Mouse (Mus musculus): Measurements from ENCODE around the gene Rhoc. TPM values are rescaled to one million over a fixed set of nuclear protein-coding genes. Genes with fewer than 3 reads are reported as not detected.

Rhoc gene
- polyA plus RNA-seq, 1 experiment from 2014 or later: 87.0 TPM

- peaks cover 94% of the 10 kb centered on the region for H3K36me3 ChIP-seq
- no peak overlapping the region for H3K27ac ChIP-seq (replicated peaks)
- WGBS: 93% methylated on average over 3 of the region's 3 CpGs
- H3K4me3 ChIP-seq: no peak overlapping the region
- no peak for DNase-seq (ENCODE audit: low spot score)
- H3K4me1 ChIP-seq: no peaks in the 10 kb centered on the region
- H3K27me3 ChIP-seq (ENCODE audit: low read depth, poor library complexity, severe bottlenecking): no peaks in the 10 kb centered on the region
- H3K9me3 ChIP-seq (replicated peaks): no peaks in the 10 kb centered on the region
Measured at GRCm38 (mm10) chr3:104835797-104836196, 47.6 kb downstream of the Rhoc start.

DNA sequence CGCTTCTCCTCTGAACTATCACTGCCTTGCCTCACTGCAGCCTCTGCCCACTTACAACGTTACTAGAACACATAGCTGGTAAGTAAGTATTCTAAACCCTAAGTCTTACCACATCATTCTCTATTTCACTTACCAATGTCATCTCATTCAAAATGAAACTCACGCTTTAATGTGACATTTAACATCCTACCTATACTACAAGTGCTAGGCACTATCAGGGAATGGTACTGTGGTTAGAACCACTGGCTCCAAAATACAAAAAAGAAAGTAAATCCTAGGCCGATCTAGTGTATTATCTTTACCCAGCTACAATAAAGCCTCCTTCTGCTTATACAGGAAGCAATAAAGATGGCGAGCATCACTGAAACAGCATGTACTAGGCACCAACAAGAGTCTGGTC lies 52.9 kb downstream of the Rhoc start:
- H3K9me3 ChIP-seq (replicated peaks): no peaks in the 10 kb centered on the region
- DNase-seq (ENCODE audit: low spot score): no peak
- no peaks in the 10 kb centered on the region for H3K4me1 ChIP-seq
- 96% methylated on average over 5 of the region's 5 CpGs for WGBS
- no peak overlapping the region for H3K27ac ChIP-seq (replicated peaks)
- H3K27me3 ChIP-seq (ENCODE audit: low read depth, poor library complexity, severe bottlenecking): no peaks in the 10 kb centered on the region
- H3K36me3 ChIP-seq: peaks cover 95% of the 10 kb centered on the region
- H3K4me3 ChIP-seq: no peak overlapping the region

Other genes with a start within 250 kb of the Rhoc start
- gene Slc16a1, start 149.7 kb upstream of the Rhoc start, polyA plus RNA-seq (2016; fragmentation: Nextera tagmentation; extraction: Ambion mirVana): 32.8 and 44.3 TPM in 2 replicates
- gene Ppm1j, start 7.3 kb upstream of the Rhoc start, polyA plus RNA-seq (2016; fragmentation: Nextera tagmentation; extraction: Ambion mirVana): 1.1 and 1.2 TPM in 2 replicates
- gene Fam19a3, start 6.5 kb upstream of the Rhoc start, polyA plus RNA-seq (2016; fragmentation: Nextera tagmentation; extraction: Ambion mirVana): 0.15 TPM in 1 of 2 replicates, not detected in the other
- gene Mov10, start 30.2 kb downstream of the Rhoc start, polyA plus RNA-seq (2016; fragmentation: Nextera tagmentation; extraction: Ambion mirVana): 12.7 and 13.5 TPM in 2 replicates
- 35.5 and 36.2 TPM in 2 replicates for gene St7l, start 75.6 kb downstream of the Rhoc start, polyA plus RNA-seq (2016; fragmentation: Nextera tagmentation; extraction: Ambion mirVana)
- 222 and 236 TPM in 2 replicates for gene Capza1, start 76.1 kb downstream of the Rhoc start, polyA plus RNA-seq (2016; fragmentation: Nextera tagmentation; extraction: Ambion mirVana)
- 1.3 and 1.4 TPM in 2 replicates for gene Wnt2b, start 173.5 kb downstream of the Rhoc start, polyA plus RNA-seq (2016; fragmentation: Nextera tagmentation; extraction: Ambion mirVana)